Mouse (Mus musculus) cerebellum, postnatal 4 days (tissue): ENCODE measurements around the gene Tsr2.

Experiments used
- DNase-seq, 2 experiments: peaks; one replicate each; pipeline ENCODE4 v3.0.0; 2022; ENCODE audit warnings: low spot score in 2 of 2, mixed read lengths in 1 of 2

Tsr2 gene

DNA sequence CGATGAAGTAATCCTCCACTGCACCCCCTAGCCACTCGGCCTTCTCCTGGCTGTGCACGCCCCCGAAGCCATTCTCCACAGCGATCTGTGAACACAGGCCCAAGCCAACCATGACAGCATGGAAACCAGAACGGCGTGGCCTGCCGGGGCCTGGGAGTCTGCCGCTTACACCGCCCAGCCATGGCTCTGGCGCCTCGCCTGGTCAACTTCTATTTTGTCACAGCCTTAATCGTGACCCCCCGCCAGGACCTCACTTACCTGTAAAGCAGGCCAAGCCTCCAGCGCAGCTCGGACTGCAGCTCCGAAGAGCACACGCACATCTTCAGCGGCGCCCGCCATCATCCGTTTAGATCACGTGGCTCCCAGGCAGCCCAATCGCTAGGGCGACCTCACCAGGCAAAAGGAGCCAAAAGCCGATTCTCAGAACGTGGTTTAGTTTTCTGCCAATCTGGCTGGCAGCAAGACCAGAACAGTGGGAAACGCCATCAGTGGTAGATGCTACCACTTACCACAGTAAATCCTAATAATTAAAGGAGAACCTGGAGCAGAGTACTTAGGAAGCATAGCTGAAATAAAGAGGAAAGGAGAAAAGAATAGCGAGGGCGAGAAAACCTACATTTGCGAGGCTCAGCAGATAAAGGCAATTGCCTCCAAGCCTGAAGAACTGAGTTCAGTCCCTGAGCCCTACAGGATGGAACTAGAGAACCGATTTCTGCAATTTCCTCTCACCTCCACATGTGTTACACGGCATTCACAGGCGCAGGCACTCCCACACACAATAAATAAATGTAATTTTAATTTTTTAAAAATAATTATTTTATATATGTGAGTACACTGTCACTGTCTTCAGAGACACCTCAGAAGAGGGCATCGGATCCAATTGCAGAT, at the start of gene Tsr2:
Tsr2 (minus strand) TSS at position 373 of the 888 bp plus-strand sequence.
- peak; percentile 32 to 64 for DNase-seq

GRCm38 (mm10) chrX:151132785-151133184, 36.4 kb upstream of the Tsr2 start:
- no peak for DNase-seq

GRCm38 (mm10) chrX:151130493-151130892, 34.1 kb upstream of the Tsr2 start:
- no peak for DNase-seq

GRCm38 (mm10) chrX:151123933-151124332, 27.6 kb upstream of the Tsr2 start:
- DNase-seq = no peak

- no peak for DNase-seq
These were observed 21.1 kb upstream of the Tsr2 start for GRCm38 (mm10) chrX:151117432-151117831.

GRCm38 (mm10) chrX:151116795-151117194, 20.5 kb upstream of the Tsr2 start:
- no peak for DNase-seq

DNA sequence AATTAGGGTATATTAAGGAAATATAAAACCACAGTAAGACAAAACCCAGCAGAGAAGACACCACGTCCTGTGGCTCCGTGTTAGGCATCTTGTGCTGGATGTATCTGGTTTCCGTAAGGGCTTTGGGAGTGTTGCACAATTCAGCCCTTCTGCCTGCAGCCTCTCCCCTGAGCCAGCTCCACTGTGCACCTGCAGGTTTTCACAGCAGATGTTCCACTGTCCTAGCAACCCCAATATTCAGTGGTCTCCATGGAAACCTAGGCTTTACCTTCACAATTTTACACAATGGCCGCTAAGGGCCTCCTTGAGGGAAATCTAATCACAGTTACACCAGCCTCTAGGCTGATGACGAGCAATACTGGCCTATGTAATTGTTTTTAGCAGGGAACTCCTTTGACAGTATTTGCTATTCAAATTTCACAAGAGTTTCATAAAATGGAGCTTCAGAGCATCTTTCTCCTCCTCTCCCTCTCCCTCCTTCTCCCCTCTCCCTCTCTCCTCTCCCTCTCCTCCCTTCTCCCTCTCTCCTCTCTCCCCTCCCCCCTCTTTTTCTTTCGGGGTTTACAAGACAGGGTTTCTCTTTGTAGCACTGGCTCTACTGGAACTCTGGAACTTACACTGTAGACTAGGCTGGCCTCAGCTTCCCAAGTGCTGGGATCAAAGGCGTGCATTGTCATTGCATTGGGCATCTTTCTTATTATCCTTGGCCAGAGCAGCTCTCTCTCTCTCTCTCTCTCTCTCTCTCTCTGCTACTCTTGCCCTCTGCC, 11.1 kb upstream of the Tsr2 start:
- no peak for DNase-seq

- DNase-seq = no peak
These were observed 8.9 kb downstream of the Tsr2 start for GRCm38 (mm10) chrX:151087418-151087817.

DNA sequence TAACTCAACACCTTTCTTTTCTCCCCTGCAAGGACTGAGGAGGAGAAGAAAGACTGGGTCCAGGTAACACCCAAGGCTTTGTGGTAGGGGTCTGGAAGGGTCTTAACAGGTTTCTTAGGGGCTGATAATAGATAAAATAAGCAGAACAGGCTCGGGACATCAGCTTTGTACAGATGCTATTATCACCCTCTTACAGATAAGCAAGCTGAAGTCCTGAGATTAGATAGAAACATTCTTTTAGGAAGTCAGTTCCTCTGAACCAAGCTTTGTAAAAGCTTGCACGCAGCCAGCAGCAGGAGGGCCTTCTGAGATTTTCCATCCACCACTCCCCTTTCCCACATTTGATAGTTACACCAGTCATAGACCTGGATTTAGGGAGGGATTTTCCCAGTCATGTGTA, 10.7 kb downstream of the Tsr2 start:
- no peak for DNase-seq

DNA sequence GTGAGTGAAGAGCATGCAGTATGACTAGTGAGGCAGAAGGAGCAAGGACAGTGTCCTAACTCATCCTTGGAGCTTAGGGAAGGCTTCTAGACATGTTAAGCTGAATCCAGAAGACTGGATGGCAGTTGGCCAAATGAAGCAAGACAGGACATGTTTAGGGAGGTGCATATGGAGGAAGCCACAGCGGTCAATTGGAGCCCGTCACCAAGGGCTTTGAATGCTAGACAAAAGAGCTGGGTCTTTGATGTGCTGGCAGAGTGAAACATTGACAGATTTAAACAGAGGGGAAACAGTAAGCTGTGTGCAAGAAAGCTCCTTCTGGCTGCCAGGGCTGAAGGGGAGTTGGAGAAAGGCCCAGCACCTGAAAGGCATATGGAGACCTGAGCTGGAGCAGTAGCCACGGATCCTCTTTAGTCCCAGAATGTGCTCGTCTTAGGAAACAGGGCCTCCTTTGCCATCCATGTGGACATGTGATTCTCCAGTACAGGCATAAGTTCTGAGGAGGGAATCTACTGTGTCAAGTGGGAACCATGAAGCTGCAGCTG, 19.3 kb downstream of the Tsr2 start:
- DNase-seq = no peak

DNA sequence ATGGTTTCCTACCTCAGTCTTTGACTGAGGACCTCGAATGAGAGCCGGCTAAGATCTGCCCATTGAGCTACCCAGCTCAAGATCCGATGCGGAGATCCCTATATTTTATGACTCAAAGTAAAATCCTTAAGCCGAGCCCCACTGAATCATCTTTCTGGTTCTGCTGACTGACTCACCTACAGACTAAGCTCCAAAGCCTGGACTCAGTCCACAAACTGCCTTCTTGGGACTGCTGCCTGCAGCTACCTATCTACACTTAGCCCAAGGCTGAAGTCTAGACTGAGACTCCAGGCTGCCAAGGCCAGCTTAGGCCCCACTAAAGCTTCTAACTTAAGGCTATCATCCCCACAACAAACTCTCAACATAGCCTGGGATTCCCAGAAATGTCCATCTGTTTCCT, 20.3 kb downstream of the Tsr2 start:
- no peak for DNase-seq

DNA sequence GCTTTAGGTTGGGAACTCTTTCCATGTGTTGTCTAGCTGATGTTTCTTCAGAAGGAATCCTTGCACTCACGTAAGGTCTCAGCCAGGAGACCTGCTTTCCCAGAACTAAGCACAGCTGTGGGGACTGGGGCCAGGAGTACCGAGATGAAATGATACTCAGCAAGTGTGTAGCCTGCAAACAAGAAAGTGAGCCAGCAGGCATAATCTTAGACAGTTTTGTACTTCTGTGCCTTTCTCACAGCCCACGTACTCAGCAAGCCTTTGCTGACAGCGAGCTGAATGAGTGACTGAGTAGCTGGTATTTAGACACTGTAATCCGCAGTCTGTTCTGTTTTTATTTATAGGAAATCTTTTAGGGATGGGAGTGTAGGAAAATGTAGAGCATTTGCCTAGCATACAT, 28.5 kb downstream of the Tsr2 start:
- no peak for DNase-seq

DNA sequence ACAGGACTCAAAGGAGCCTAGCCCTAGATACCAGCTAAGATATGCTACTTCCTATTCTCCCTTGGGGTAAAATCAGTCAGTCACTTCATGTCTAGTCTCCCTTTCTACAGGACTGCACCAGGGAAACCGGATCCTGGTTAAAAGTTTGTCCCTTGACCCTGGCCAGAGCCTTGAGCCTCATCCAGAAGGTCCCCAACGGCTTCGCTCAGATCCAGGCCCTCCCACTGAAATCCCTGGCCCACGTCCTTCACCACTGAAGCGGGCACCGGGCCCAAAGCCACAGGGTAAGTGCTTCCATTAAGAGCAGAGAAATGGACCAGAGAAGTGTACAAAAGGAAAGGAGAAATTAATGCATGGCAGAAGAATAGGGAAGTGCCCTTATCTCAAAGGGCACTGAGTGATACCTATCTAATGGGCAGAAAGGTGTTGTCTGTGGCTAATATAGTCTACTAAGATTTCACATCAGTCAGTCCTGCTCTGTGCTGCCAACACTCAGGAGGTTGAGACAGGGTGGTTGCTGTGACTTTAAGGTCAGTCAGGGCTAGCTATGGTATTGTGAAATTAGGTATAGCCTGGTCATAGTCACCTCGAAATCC, 30.2 kb downstream of the Tsr2 start:
- DNase-seq = no peak

DNA sequence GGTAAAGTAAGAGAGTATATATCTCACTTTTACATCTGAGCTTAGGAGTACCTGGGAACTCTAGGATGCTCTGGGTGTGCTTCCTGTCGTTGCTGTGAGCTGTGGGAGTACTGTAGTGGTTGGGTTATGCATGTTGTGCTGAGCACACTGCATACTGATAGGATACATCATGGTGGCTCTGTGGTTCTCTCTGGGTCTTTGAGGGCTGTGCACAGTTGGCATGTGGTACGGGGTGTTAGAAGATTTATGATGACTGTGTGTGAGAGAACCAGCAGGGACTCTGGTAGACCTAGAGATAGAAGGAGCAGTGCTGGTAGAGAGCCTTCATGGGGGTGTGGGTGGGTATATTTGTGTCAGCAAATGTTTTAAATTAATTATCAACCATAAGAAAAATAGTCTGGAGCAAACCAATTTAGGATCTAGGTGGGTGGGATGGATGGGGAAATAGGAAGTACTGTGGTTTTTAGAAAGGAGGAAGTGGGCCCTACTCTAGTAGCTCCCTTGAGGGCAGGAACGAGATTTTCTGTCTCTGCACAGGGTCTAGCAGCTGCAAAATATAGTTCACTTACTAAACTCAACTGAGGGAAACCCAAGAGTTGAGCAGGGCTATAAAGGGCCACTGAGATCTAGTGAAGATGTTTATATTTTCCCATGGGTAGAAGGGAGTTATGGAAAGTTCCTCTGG, 34.6 kb downstream of the Tsr2 start:
- DNase-seq = no peak

- DNase-seq = no peak
These were observed 37.0 kb downstream of the Tsr2 start for GRCm38 (mm10) chrX:151059346-151059745.

GRCm38 (mm10) chrX:151055559-151055958, 40.8 kb downstream of the Tsr2 start:
- no peak for DNase-seq

- no peak for DNase-seq
These were observed 41.9 kb downstream of the Tsr2 start for GRCm38 (mm10) chrX:151054489-151054888.

- no peak for DNase-seq
These were observed 46.0 kb downstream of the Tsr2 start for GRCm38 (mm10) chrX:151050337-151050736.

DNA sequence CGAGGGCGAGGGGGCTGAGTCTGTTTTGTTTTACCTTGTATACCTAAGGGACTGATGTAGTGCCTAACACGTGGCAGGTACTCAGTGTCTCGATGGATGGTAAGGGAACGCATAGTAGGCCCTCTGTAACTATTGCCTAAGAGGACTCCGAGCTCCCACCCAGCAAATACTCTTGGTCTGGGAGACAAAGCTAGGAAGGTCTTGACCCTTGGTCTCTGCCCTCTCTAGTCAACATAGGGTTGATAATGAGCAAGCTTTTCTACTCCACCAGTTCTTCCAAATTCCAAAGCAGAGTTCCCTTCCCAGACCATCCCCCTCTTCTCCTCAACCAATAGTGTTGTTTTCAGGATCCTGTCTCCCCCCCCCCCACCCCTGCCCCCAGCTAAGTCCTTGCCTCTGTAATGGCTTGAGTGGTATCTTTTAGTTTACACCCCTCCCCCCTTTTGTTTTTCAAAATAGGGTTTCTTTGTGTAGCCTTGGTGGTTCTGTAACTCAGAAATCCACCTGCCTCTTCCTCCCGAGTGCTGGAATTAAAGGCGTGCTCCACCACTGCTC, 46.6 kb downstream of the Tsr2 start:
- no peak for DNase-seq

DNA sequence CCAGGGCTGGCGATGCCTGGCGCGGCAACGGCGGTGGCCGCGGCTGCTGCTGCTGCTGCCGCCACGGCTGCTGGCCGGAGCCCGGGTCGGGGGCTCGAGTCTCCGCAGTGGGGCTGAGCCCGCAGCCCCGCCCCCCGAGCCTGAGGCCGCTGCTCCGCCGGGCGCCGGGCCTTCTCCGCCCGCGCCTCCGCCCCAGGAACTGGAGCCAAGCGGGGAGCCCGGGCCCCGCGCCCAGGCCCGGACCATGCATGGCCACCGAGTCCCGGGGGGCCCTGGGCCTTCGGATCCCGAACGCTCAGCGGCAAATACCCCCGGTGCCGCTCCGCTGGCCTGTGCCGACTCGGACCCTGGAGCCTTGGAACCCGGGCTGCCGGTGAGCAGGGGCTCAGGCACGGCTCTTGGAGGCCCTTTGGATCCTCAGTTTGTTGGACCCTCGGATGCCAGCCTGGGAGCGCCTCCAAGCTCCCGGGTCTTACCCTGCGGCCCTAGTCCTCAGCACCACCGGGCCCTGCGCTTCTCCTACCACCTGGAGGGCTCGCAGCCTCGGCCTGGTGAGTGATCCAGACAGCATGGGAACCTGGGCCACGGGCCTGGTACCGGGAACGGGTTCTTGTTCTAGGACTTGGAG, 48.8 kb downstream of the Tsr2 start:
- DNase-seq = peak in 1 of 2 experiments; percentile 23
